Mouse (Mus musculus) gastrocnemius, postnatal 14 days (tissue): Measurements from ENCODE around the gene Mfsd14a. TPM values are rescaled to one million over a fixed set of nuclear protein-coding genes. Genes with fewer than 3 reads are reported as not detected.
A peak's percentile ranks its signal among the peaks of the same experiment; 100 is the strongest.
"Not testable (repeated sequence)": the region's sequence is repeated elsewhere in the genome, so short reads cannot be mapped to it uniquely, and the experiment has no call there.

Source experiments
- DNase-seq: peaks from one replicate; pipeline ENCODE4 v3.0.0; 2021; ENCODE audit warnings: mixed read lengths
- intact Hi-C: fragments of 180-260 bp; cut with DNase I; formaldehyde crosslinking; loops from one replicate; pipeline ENCODE4 v1.15.1; 2025; ENCODE audit warnings: low total_unique reads
- long read RNA-seq, 2 experiments: library from polyadenylated mRNA; stranded (forward); transcript quantifications; one replicate each; pipeline ENCODE4 v2.0.0; 2021
- total RNA-seq, 2 experiments: library from RNA; stranded (reverse); gene quantifications; 2 replicates each; pipeline ENCODE4 v1.2.3; 2021

Gene Mfsd14a
- total RNA-seq, result 10 to 100 TPM; 13.4 to 14.3 TPM
- long read RNA-seq, experiment 1, transcript Mfsd14a-201 (12 exons, 2,782 nt), result major isoform, 29 of 33 reads
- long read RNA-seq, experiment 1, partial matches to known transcripts, result 1 of 33 reads
- long read RNA-seq, experiment 1, other reads (novel, unspliced or antisense), result 3 of 33 reads
- long read RNA-seq, experiment 2, transcript Mfsd14a-201 (12 exons, 2,782 nt), result major isoform, 24 of 28 reads
- long read RNA-seq, experiment 2, partial matches to known transcripts, result 2 of 28 reads
- long read RNA-seq, experiment 2, other reads (novel, unspliced or antisense), result 2 of 28 reads

- peak; percentile 99 for DNase-seq
Observed at GRCm38 (mm10) chr3:116662463-116662863, at the start of gene Mfsd14a. Gene Mfsd14a, minus strand, starts transcription at chr3:116662677.

GRCm38 (mm10) chr3:116711624-116712435 lies 49.4 kb upstream of the Mfsd14a start:
- intact Hi-C loops, result no loop called here
- peak; percentile 86 for DNase-seq

More at GRCm38 (mm10) chr3:116662463-116662863, at the start of gene Mfsd14a:
- intact Hi-C loops, result loop anchor here (10.0 kb wide), 1 partner anchor 68 kb away; the partner anchor contains the start of gene Sass6

- intact Hi-C loops, result no loop called here
- DNase-seq, result no peak
Observed at GRCm38 (mm10) chr3:116710941-116711340, 48.5 kb upstream of the Mfsd14a start.

GRCm38 (mm10) chr3:116705637-116706204 lies 43.2 kb upstream of the Mfsd14a start:
- intact Hi-C loops, result no loop called here
- DNase-seq, result no peak

- intact Hi-C loops, result no loop called here
- no peak for DNase-seq
Observed at GRCm38 (mm10) chr3:116703835-116704234, 41.4 kb upstream of the Mfsd14a start.

GRCm38 (mm10) chr3:116702647-116703272 lies 40.3 kb upstream of the Mfsd14a start:
- DNase-seq, result no peak
- intact Hi-C loops, result no loop called here

- DNase-seq, result no peak
- intact Hi-C loops, result no loop called here
Observed at GRCm38 (mm10) chr3:116701601-116702000, 39.1 kb upstream of the Mfsd14a start.

- intact Hi-C loops, result no loop called here
- DNase-seq, result no peak
Observed at GRCm38 (mm10) chr3:116698786-116699185, 36.3 kb upstream of the Mfsd14a start.

GRCm38 (mm10) chr3:116695666-116695985 lies 33.1 kb upstream of the Mfsd14a start:
- intact Hi-C loops, result no loop called here
- no peak for DNase-seq

- intact Hi-C loops, result no loop called here
Observed at GRCm38 (mm10) chr3:116694955-116695665, 32.6 kb upstream of the Mfsd14a start.

GRCm38 (mm10) chr3:116694312-116694711 lies 31.8 kb upstream of the Mfsd14a start:
- intact Hi-C loops, result no loop called here
- DNase-seq, result no peak

More at GRCm38 (mm10) chr3:116694955-116695665, 32.6 kb upstream of the Mfsd14a start:
- DNase-seq, result no peak

GRCm38 (mm10) chr3:116681160-116681559 lies 18.7 kb upstream of the Mfsd14a start, which contains the start of gene Gm43191:
Gene Gm43191, minus strand, starts transcription at chr3:116681260.
- intact Hi-C loops, result no loop called here
- no peak for DNase-seq

- intact Hi-C loops, result loop anchor here (10.0 kb wide), 1 partner anchor 69 kb away; the partner anchor contains the start of gene Sass6
- DNase-seq, result not testable (repeated sequence)
Observed at GRCm38 (mm10) chr3:116664281-116664680, 1.8 kb upstream of the Mfsd14a start.

GRCm38 (mm10) chr3:116661870-116662414 lies 535 bp downstream of the Mfsd14a start:
- intact Hi-C loops, result loop anchor here (10.0 kb wide), 1 partner anchor 67 kb away; the partner anchor contains the start of gene Sass6
- peak; percentile 55 for DNase-seq

GRCm38 (mm10) chr3:116661288-116661869 lies 1.1 kb downstream of the Mfsd14a start:
- intact Hi-C loops, result loop anchor here (10.0 kb wide), 1 partner anchor 67 kb away; the partner anchor contains the start of gene Sass6
- no peak for DNase-seq

GRCm38 (mm10) chr3:116659856-116660430 lies 2.5 kb downstream of the Mfsd14a start:
- DNase-seq, result no peak
- intact Hi-C loops, result loop anchor here (10.0 kb wide), 1 partner anchor 65 kb away; the partner anchor contains the start of gene Sass6

GRCm38 (mm10) chr3:116658928-116659565 lies 3.4 kb downstream of the Mfsd14a start:
- intact Hi-C loops, result no loop called here
- no peak for DNase-seq
